Mouse (Mus musculus) adrenal gland, adult 8-10 months (tissue): ENCODE measurements at regions not wholly inside any gene's neighbourhood (a gene's known extent, or its start where the extent isn't known, plus 50 kb on each side); places are given as distances from the start of the nearest gene placed in this dataset.

Experiments used
- DNase-seq: peaks from one replicate; pipeline ENCODE4 v3.0.0; 2022

DNA sequence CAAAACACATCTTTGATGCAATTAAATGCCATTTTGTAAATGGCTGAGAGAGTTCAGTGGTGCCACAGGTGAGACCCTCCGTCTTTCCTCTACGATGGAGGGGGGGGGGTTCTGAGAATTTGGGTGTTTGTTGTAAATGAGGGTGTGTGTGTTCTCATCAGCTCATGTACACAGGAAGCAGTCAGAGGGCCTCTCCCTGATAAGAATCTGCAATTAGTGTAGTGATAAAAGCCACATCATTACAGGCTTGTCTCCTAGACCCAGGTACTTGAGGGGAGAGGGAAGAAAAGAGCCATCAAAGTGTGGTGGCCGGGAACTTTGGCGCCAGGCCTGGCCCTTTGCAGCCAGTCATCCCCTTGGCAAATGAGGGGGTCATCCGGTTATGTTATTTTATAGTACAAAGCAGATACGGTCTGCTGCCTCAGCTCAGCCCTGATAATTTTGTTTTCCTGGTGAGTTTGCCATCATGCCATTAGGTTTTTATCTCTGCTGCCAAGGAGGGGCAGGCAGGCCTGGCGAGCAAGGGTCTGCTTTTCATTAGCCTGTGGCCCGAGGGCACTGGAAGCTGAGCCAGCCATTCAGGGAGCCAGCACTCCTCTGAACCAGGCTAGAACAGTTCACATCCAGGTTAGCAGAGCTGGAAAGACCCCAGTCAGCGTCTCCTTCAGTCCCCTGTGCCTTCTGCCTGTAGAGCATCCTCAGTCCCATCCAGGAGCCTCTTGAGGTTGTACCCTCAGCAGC lies 59.7 kb downstream of the H2al1j start:
- DNase-seq, result peak; percentile 3

DNA sequence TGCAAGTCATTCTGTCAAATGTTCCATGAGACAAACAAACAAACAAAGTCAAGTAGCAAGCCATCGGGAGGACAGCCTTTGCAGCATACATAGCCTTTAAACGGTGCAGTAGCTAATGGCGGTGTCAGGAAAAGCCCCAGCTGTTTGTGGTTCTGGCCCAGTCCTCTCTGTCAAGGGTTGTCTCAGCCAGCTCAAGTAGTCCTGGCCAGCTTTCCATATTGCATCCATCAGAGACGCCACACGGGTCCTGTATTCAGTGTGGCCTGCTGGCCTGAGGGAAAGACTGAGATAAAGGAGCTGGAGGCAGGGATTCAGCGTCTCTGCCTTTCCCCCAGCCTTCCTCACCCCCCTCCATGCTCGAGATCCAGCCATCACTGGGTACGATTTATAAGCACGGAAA lies 61.2 kb downstream of the H2al1j start:
- no peak for DNase-seq

DNA sequence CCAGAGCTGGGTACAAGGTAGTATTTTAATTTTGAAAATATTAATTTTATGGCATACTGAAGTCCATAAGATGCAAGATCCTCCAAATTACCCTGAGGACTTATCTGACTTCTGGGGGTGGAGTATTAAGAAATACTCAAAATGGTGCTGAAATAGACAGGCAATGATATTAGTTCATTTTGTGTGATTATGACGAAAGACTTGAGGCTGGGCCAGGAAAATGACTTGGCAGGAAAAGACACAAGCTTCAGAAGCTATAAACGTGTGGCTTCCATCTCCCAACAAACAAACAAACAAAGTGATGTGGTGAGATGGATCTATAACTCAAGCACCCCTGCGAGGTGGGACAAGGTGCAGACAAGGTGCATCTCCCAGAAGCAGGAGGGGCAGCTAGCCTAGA lies 72.8 kb downstream of the H2al1j start:
- no peak for DNase-seq

DNA sequence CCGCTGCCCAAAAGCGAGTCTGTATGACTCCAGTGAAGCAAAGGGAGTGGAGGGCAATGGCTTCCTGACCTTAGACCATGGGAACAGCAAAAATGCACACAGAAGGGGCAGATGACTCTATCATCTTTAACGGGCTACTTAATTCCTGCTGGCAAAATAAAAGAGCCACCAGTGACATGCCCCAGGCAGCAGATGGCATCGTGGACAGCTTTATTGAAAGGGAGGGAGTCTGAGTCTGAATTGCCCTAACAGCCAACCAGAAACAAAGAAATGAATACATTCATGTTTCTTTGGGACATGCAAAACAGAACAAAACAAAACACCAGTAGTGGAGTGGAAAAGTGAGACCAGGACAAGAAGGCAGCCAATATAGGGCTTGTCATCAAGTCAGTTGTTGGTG lies 76.7 kb downstream of the H2al1j start:
- DNase-seq, result no peak

DNA sequence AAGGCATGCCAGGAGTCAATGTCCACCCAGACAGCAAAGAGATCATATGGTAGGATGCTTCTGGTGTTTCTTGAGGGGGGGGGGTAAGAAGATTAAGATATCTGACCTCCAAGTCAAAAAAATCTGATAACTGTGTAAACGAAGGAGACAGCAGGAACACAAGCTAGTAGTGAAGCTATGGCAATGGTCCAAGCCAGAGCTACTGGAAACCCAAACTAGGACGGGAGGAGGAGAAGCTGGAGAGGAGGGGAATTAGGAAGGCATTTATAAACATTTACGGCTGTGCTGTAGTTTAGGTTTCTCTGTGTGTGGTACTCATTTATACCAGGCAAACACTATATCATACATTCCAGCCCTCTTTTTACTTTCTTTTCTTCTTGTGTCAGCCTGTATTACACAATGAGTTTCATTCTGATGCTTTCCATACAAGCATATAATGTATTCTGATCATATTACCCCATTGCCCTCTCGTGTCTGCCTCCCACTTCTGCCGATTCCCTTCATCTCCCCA lies 84.7 kb downstream of the H2al1j start:
- no peak for DNase-seq

DNA sequence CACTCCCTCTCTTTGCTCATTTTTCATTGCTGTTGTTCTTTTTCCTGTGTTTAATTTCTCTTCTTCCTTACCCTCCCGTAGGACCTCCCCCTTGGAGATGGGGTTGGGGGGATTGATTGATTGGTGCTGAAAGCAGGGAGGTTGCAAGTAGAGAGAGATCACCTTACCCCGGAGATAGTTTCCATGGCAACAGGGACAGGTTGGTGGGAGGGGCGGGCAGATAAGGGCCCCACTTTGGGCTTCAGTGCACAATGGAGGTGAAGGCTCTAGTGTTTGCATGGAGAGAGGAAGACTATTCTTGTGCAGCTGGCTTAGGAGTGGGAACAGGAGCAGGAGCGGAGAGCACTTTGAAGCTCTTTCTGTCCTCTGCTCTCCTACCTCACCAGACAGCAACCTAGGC lies 88.0 kb downstream of the H2al1j start:
- no peak for DNase-seq

DNA sequence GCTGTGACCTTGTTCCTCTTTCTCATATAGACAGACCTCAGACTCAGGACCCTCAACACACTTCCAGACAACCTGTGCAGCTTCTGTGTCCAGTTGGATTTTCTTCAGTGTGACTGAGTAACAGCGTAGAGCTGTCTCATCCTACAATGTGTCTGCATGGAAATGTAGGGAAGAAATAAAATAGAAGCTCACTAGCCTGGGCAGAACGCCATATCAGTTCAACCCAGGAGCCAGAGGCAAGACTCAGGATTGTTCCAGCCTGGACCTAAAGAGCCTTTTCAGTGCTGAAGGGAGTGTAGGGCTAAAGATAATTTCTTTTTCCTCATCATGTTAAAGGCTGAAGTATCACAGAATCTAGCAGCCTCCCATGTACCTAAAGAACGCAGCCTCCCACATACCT lies 88.9 kb downstream of the H2al1j start:
- no peak for DNase-seq

DNA sequence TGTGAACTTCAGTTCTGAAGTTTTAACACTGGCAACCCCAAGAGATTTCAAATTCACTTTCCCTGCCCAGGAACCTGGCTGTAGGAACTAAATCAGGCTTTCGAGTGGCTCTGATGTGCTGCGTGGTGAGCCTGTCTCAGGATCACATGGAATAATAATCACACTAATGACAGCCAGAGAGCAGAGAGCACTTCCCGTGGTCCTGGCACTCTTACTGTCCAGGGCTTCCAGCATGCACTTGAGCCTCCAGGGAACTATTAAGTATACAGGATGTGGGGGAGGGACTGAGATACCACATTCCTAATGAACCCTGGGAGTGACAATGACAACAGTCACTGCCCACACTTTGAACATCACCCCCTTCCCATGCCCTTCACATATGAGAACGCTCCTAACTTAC lies 90.2 kb downstream of the H2al1j start:
- no peak for DNase-seq

DNA sequence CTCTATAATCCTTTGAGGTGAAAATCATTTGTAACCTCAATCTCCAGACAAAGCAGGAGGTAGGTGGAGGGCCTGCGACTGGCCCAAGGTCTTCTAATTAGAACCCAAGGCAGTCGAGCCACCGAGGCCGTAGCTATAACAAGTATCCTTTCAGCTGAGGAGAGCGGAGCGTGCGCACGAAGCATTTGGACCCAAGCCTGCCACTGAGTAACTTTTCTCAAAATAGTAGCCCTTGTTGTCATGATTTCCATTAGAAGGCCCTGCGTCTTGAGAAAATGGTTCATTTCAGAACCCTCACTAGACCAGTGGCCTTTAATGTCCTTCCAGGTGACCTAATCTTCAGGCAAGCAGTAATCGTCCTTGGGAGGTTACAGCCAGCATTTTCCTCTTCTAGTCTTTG lies 90.6 kb downstream of the H2al1j start:
- no peak for DNase-seq

DNA sequence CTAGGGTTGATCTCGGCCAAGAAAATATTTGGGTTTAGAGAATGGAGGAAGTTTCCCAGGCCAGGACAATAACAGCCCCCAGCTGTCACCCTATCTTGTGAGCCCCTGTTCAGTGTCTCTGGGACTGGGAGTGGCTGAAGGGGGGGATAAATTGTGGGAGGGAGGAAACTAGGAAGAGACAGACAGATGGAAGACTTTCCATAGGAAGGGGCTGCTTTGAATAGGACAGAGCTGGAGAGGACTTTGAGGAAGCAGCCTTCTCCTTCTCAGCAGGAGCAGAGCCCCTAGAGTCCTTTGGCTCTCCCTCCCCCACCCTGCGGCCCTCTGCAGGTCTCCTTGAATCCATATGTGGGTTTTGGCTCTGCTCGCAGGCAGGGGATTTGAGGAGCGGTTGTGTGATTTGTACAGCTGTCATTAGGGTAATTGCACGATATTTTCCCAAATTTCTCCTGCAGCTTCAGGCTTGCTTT lies 91.6 kb downstream of the H2al1j start:
- DNase-seq, result no peak

DNA sequence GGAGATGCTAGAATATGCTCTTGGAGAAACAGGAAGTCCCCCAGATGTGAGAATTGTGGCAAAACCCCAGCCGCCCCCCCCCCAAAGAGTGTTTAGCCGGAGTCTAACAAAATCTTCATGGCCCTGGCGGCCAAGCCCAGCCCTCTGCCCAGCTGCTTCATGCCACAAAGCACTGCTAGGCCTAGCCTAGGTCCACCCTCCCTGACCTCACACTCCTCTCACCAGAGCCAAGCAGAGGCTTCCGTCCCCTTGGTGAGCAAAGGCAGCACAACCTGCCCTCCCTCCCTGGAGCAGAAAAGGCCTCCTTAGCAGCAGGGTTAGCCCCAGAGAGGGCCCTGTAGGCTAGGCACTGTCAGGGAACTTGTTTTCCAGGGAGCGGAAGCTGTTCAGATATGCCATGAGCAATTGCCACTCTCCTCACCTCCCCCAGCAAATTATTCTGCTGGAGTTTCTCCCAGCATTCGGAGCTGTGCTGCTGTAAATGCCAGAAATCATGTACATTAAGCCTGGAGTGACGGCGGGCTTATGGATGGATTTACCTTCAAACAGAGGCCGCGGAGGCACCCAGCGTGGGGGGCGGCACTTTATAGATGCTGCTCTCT lies 104.9 kb downstream of the H2al1j start:
- DNase-seq, result no peak

DNA sequence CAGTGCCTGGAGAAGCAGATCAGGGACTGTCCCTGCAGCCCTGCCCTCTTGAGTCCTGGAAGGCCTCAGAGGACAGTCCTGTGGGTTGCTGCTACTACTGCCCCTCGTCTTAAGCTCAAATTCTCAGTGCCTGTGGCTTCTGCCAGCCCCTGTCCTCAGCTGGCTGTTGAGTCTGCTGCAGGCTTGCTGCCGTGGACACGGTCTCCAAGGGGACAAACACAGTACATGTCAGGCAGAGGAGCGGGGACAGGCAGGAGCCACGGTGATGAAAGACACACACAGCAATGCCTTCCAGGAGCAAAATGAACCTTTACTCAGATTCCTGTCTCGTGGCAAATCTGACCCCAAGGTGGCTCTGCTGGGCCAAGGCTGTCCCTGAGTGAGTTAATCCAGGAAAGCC lies 107.7 kb downstream of the H2al1j start:
- no peak for DNase-seq

DNA sequence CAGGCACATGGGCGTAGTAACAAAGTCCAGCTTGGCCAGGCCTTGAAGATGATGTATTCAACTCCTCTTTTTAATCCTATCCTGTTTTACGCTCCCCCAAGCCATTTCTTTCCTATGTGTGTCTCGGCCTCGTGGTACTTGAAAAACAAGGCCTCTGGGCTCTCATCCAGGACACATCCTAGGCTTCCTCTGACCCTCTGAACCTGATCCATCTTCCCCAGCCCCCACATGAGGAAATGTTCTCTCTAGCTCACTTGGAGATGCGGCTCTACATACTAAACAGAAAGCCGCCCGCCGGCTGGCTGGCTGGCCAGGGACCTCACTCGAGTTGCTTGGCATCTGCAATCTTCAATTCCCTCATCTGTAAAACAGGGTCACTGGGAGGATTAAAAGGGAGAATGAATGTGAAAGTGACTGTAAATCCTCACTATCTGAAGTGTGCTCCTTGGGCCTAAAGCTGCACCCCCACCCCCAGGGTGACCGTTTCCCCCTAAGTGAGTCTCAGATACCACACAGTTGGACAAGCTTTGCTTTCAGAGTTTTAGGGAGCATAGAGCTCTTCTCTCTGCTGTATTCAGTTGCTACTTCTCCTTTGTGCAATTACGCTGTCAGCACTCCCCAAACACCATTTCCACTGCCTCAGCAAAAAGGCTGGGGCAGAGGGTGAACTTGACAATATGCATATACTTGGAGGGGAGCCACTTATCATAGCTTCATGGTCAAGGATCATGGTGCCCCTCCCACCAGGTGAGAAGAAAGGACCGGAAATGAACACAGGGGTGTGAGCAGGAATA lies 109.7 kb downstream of the H2al1j start:
- no peak for DNase-seq

DNA sequence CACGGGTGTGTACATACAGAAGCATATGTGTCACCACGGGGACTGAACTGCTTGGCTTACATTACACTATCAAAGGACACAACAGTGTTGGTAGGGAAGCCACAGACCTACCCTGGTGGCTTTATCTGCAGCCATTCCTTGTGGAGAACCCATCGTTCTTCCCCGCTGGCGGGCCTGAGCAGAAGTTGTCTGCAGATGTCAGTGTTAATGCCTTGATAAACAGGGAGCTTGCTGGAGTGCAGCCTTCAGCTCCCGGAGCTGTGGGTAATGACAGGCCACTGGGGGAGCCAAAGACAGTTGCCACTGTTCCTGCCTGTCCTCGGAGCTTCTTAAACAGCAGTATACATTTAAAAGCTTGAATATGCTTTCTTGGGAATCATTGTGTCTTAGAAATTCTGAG lies 115.9 kb downstream of the H2al1j start:
- DNase-seq, result no peak

DNA sequence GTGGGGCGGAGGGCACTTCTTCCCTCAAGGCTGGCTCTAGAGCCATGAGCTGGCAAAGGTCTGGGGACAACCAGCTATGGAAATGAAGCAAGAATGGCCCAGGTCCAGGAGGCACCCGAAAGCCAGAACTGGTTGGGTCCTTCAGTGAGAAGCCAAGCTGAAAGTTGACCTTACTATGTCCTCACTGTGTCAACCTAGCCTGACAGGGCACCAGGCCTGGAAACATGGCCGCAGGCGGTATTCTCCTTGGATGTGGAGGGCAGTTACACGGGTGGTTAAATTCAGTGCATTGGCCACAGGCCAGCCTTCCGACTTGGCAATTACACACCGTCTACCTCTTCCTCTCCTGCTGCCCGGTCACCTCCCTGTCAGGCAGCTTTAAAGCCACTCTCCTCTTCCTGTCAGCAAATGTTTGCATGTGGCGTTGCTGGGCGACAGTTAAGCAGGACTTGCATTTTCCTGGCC lies 116.7 kb downstream of the H2al1j start:
- peak; percentile 53 for DNase-seq

DNA sequence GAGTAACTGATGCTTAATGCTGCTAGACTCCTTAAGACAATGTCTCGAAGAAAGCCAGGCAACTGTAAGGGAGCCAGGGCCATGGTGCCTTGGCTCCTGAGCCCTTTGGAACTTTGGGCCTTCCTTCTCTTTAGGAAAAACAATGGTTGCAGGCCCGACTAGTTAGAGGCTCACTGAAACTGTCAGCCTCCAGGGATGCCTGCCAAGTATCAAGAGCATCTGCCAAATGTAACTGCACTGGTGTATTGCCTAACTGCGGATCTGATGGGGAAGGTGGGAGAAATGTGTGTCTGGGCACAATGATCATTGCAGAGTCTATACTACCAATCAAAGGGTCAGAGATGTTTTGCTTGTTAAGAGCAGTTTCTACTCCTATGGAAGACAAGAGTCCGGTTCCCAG lies 121.1 kb downstream of the H2al1j start:
- no peak for DNase-seq

DNA sequence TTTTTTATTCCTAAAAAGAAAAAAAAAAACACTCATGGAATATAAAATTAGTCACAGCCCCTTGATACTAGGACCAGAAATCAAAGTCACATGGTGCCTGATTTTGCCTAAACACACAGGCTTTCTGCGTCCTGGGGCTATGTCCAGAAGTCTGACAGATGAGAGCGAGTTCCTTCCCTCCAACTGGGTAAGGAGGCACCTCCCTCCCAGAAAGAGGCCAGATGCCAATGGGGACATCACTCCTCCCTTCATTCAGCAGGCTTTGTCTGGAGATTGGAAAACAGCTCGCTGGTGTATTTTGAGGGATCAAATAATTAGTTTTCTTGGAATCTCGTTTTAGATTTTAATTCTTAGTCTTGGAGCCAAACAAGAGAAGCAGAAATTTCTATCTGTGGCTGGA lies 130.9 kb downstream of the H2al1j start:
- no peak for DNase-seq

DNA sequence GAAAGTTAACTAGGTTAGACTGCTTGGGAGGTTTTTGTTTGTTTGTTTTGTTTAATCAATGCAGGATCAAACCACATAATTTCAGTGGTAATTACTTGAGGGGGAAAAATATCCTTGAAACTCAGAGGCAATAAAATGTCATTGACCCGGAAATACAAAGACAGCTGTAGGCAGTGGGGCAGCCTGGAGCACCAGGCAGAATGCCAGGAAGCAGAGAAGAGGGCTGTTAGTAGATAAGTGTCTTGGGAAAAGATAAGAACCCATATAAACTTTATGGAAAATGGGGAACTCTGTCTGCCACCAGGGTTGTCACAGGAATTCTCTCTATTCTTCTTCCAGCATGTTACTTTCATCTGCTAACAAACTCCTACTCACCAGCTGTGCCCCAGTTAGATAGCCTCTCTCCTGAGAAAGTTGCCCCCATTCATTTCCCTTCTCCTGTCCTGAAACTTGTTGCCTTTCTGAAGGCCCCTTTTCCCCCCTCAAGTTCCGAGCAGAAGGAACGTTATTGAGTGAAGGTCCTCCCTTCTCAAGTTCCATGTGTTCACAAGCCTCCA lies 136.4 kb downstream of the H2al1j start:
- DNase-seq, result no peak

DNA sequence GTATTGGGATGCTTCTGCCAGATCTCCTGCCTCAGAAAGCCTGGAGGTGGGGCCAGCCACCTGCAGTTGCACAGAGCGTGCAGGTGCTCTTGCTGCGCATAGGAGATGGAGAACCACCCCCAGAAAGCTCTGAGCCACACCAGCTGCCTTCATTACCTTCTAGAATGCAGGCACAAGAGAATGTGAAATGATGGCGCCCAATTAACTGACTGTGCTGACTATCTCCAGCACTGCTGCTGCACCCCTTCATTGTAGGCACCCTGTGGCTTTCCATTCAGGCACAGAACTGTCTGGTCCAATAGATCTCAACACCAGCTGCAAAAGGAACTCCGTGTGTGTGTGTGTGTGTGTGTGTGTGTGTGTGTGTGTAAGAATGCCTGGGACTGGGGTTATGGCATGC lies 138.6 kb downstream of the H2al1j start:
- no peak for DNase-seq

DNA sequence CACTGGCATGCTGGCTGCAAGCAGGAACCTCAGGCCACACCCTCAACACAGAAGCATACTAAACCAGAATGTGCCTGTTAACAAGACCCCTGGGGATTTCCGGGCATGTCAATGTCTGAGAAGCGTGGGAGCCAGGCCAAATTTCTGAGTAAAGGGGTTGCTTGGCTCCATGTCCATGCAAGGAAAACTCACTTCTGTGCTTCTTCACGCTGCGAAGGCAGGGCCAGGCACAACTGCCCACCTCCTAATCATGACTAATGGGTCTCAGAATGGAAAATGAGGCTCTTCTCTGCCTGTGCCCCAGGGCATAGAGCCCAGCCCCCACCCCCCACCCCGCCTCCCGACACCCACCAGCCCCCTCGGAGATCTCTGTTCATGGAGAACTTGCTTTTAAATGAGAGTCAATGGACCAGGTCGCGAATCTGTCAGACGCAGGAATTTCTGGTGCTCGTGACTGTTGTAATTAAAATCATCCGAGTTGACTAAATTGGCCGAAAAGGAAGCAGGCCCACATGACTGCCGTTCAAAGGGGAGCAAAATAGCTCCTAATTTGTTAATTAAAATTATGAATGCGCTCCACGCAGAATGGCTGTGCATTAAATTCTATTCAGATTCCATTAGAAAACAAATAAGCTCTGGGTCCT lies 152.2 kb downstream of the H2al1j start:
- no peak for DNase-seq

DNA sequence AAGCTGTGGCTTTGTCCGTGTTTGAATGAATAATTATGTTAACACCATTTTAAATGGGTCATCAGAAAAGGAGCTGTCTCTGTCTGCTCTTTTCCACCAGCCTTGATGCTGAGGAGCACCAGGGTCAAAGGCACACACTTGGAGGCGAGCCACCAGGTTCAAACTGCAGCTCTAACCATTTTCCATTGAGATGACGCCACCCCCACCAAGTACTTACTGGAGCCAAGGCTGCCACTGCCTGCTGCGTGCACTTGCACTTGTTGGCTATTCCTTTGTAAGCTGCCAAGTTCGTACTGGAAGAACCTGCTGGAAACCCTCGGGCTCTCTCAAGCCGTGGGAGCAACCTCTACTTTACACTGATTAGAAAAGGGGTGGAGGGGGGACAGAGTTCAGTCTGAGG lies 154.5 kb downstream of the H2al1j start:
- DNase-seq, result peak; percentile 68

DNA sequence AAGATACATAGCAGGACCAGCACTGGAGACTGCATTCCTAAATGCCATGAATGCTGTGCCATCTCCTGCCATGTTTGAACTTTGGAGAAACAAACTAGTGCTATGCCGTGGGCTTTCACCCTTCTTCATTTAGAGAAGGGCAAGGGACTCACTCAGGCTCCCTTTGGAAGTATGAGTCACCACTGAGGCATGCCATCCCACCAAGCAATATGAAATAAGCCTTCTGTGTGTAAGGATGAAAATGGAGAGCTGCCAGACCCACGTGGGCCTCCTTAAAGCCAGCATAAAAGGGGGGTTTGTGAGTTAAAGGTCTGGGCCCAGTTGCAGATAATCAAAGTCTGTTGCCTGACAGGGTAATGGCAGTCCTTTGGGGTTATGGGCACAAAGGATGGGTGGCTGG lies 159.0 kb downstream of the H2al1j start:
- no peak for DNase-seq

DNA sequence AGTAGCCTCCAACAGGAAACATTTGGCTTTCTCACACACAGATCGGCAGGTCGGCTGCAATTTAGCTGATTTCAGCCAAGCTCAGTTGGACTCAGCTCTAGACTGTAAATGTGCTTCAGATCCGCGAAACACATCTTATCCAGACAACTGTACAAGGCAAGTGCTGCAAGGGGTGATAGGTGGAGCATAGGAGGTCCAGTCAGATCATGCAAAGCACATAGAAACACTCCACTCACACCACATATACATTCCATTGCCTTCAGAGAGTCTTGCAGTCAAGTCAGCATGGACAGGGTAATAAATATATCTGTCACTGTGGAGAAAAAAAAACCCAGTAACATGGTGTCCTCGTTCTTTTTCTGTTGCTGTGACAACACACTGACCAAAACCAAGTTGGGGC lies 160.3 kb downstream of the H2al1j start:
- DNase-seq, result no peak
